7 mouse cellular contexts compared by ENCODE assay signal in the genomic region with DNA sequence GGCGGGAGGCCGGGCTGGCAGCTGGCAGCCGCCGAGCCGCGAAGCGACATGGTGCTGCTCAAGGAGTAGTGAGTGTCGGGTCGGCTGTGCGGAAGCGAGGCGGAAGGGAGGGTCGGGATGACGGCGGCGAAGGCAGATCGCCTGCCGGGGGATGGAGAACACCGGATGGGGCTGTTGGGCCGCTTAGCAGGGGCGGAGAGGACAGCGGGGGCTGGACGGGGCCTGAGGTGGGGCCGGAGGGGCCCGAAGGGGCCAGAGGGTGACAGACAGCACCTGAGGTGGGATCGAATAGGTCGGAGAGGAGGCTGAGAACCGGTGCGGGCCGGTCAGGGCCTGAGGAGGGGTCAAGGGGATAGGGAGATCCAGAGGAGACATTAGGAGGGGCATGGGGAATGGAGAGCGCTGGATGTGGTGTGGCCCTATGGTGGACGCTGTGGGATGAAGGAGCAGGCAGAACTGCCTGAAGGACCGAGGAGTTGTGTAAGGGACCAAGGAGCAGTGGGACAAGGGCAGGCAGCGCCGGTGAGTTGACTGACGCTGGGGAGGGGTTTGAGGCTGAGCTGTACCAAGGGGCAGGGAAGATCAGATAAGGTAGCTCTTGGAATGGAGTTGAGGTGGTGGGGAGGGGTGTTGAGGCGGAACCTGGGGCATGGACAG. TPM values are rescaled to one million over a fixed set of nuclear protein-coding genes. Genes with fewer than 3 reads are reported as not detected.
DNase-seq lines count a peak whose midpoint lies in the region; ATAC-seq lines count a peak whose summit lies in the region.

No protein-coding gene starts in this region.

- peak overlapping the region; percentile 95 for H3K4me3 ChIP-seq in embryonic facial prominence, embryonic 13.5 days
- peak overlapping the region; percentile 97 for H3K4me3 ChIP-seq in intestine, embryonic 15.5 days (replicated peaks)

- peak overlapping the region; percentile 83 for H3K27ac ChIP-seq in embryonic facial prominence, embryonic 13.5 days
- peak overlapping the region; percentile 86 for H3K27ac ChIP-seq in intestine, embryonic 15.5 days

- H3K36me3 ChIP-seq in embryonic facial prominence, embryonic 13.5 days = peaks cover 17% of the 10 kb centered on the region
- H3K36me3 ChIP-seq in intestine, embryonic 15.5 days = 0 out of 2 replicates have a peak, but pooled peaks cover 10% of the 10 kb centered on the region

- peak; percentile 71 for ATAC-seq in embryonic facial prominence, embryonic 13.5 days (ENCODE audit: insufficient number of reproducible peaks, insufficient read depth, low FRiP score, low TSS enrichment, low read depth)
- ATAC-seq in intestine, embryonic 15.5 days = peak; percentile 67
- peak; percentile 55 for ATAC-seq in megakaryocyte, adult 5-6 weeks (ENCODE audit: poor library complexity, severe bottlenecking)

- DNase-seq in 3134 (ENCODE audit: extremely low read depth, insufficient read length, low spot score) = peak; percentile 60
- peak; percentile 42 for DNase-seq in A20 (ENCODE audit: low read depth, low spot score)
- DNase-seq in right cerebral cortex, postnatal 4 days = no peak
- DNase-seq in layer of hippocampus, postnatal 10 days (ENCODE audit: low spot score in 2 of 2) = no peak

- H3K27me3 ChIP-seq in embryonic facial prominence, embryonic 13.5 days = no peaks in the 10 kb centered on the region
- no peaks in the 10 kb centered on the region for H3K27me3 ChIP-seq in intestine, embryonic 15.5 days (replicated peaks)

- peak overlapping the region; percentile 96 for H3K9ac ChIP-seq in embryonic facial prominence, embryonic 13.5 days
- H3K9ac ChIP-seq in intestine, embryonic 15.5 days = peak overlapping the region; percentile 97

- H3K4me2 ChIP-seq in embryonic facial prominence, embryonic 13.5 days = peak overlapping the region; percentile 94
- peak overlapping the region; percentile 86 for H3K4me2 ChIP-seq in intestine, embryonic 15.5 days (replicated peaks)

- under 1% methylated on average over 37 of the region's 37 CpGs for WGBS in embryonic facial prominence, embryonic 13.5 days
- WGBS in intestine, embryonic 15.5 days = under 1% methylated on average over 37 of the region's 37 CpGs

- no peaks in the 10 kb centered on the region for H3K9me3 ChIP-seq in embryonic facial prominence, embryonic 13.5 days
- H3K9me3 ChIP-seq in intestine, embryonic 15.5 days = no peaks in the 10 kb centered on the region

- H3K4me1 ChIP-seq in embryonic facial prominence, embryonic 13.5 days = peaks cover 23% of the 10 kb centered on the region
- H3K4me1 ChIP-seq in intestine, embryonic 15.5 days (replicated peaks) = peaks cover 18% of the 10 kb centered on the region

RNA-seq across cellular contexts. Expression of gene Pitpna, which starts 0.5 kb away (rescaled TPM):
- polyA plus RNA-seq in embryonic facial prominence, embryonic 13.5 days (2015; fragmentation: Nextera tagmentation; extraction: Ambion mirVana) = 66.2 and 74.4 TPM in 2 replicates
- 92.3 and 102 TPM in 2 replicates for polyA plus RNA-seq in intestine, embryonic 15.5 days (2015; fragmentation: Nextera tagmentation; extraction: Ambion mirVana)
- total RNA-seq in megakaryocyte, adult 5-6 weeks (2015) = 387 and 430 TPM in 2 replicates
- 178 and 226 TPM in 2 replicates for total RNA-seq in megakaryocyte, adult 5-6 weeks (2017)
- 100 to 1,000 TPM; 310 to 313 TPM for total RNA-seq in layer of hippocampus, postnatal 10 days (2021)

RNA-seq across cellular contexts. Expression of gene Inpp5k, which starts 42.4 kb away (rescaled TPM):
- 23.2 and 26.2 TPM in 2 replicates for polyA plus RNA-seq in embryonic facial prominence, embryonic 13.5 days (2015; fragmentation: Nextera tagmentation; extraction: Ambion mirVana)
- 17.6 and 19.4 TPM in 2 replicates for polyA plus RNA-seq in intestine, embryonic 15.5 days (2015; fragmentation: Nextera tagmentation; extraction: Ambion mirVana)
- 76.2 and 79.9 TPM in 2 replicates for total RNA-seq in megakaryocyte, adult 5-6 weeks (2015)
- total RNA-seq in megakaryocyte, adult 5-6 weeks (2017) = 44.5 and 46.5 TPM in 2 replicates
- total RNA-seq in layer of hippocampus, postnatal 10 days (2021) = 10 to 100 TPM; 47.4 to 49.7 TPM

RNA-seq across cellular contexts. Expression of gene Slc43a2, which starts 56.9 kb away (rescaled TPM):
- polyA plus RNA-seq in embryonic facial prominence, embryonic 13.5 days (2015; fragmentation: Nextera tagmentation; extraction: Ambion mirVana) = 3.6 and 4.5 TPM in 2 replicates
- 11.7 and 12.9 TPM in 2 replicates for polyA plus RNA-seq in intestine, embryonic 15.5 days (2015; fragmentation: Nextera tagmentation; extraction: Ambion mirVana)
- total RNA-seq in megakaryocyte, adult 5-6 weeks (2015) = 30.6 and 32.3 TPM in 2 replicates
- total RNA-seq in megakaryocyte, adult 5-6 weeks (2017) = 32.2 and 33.5 TPM in 2 replicates
- total RNA-seq in layer of hippocampus, postnatal 10 days (2021) = 10 to 100 TPM; 38.3 to 47.5 TPM

Comparison
In these comparisons a context has a peak if more than half of its experiments do, and no peak if none do; other contexts are left out.
1. DNase-seq: peak in 3134 (single experiment) and A20 (single experiment); none in right cerebral cortex, postnatal 4 days (single experiment) and layer of hippocampus, postnatal 10 days (0 of 2).
2. Peak in every context shown above with its lines, with median percentiles within 50 percentile points of each other: ATAC-seq.